Mouse (Mus musculus): ENCODE results near the gene Hps1. TPM values are rescaled to one million over a fixed set of nuclear protein-coding genes. Genes with fewer than 3 reads are reported as not detected.

Gene Hps1
- 14.9 and 15.6 TPM in 2 replicates for polyA plus RNA-seq (2015; fragmentation: Nextera tagmentation; extraction: Ambion mirVana)

- Histone ChIP-seq H3K27ac (ENCODE audit: low read depth, low read length) (peak within 1 kb of the TSS; percentile 82), H3K36me3 (ENCODE audit: control insufficient read depth, insufficient read depth) (no peaks in the 10 kb centered on the region), H3K27me3 (replicated peaks; ENCODE audit: control insufficient read depth, insufficient read depth, low read length) (no peaks in the 10 kb centered on the region), H3K4me3 (ENCODE audit: low read depth, low read length) (peak within 1 kb of the TSS; percentile 53), H3K4me1 (replicated peaks; ENCODE audit: control insufficient read depth, insufficient read depth, low read length) (no peaks in the 10 kb centered on the region; the same call in 1 of the 2 replicates), H3K9ac (ENCODE audit: low read depth, low read length) (peak within 1 kb of the TSS; percentile 71), H3K9me3 (ENCODE audit: control insufficient read depth) (no peaks in the 10 kb centered on the region), H3K4me2 (replicated peaks; ENCODE audit: low read depth) (peak within 1 kb of the TSS; percentile 86)
- peak; percentile 2; the same call in 1 of the 2 replicates for TF ChIP-seq CTCF (IDR thresholded peaks at IDR 0.05; ENCODE audit: low read depth)
- peak; percentile 90 for ATAC-seq
- 1% methylated on average over 40 of the region's 43 CpGs for WGBS
These were observed at the start of gene Hps1 for GRCm38 (mm10) chr19:42779531-42780155. Hps1 (minus strand) TSS chr19:42779978.

DNA sequence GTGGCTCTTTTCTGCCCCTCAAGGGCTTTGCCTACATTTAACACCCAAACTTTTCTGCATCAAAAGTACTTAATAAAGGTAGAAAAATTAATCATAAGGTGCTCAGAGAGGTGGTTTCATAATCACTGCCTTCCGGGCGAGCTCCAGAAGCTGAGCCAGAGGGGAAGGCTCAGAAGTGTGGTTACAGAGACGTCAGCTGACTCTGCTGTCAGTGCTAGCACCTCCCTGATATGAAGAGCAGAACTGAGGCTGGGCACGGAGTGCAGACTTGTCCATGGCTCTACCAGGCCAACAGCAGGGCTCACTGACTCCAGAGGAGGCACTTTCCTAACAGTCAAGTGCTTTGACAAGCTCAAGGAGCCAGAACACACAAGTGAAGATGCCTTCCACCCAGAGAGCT is 49.4 kb upstream of the Hps1 start:
- Histone ChIP-seq H3K4me1 (replicated peaks; ENCODE audit: control insufficient read depth, insufficient read depth, low read length) (no peaks in the 10 kb centered on the region), H3K9me3 (ENCODE audit: control insufficient read depth) (no peaks in the 10 kb centered on the region), H3K27ac (ENCODE audit: low read depth, low read length) (no peak overlapping the region), H3K9ac (ENCODE audit: low read depth, low read length) (no peak overlapping the region), H3K4me3 (ENCODE audit: low read depth, low read length) (no peak overlapping the region), H3K27me3 (replicated peaks; ENCODE audit: control insufficient read depth, insufficient read depth, low read length) (no peaks in the 10 kb centered on the region), H3K36me3 (ENCODE audit: control insufficient read depth, insufficient read depth) (no peaks in the 10 kb centered on the region), H3K4me2 (replicated peaks; ENCODE audit: low read depth) (no peak overlapping the region)
- no peak for ATAC-seq
- 62% methylated on average over 4 of the region's 4 CpGs for WGBS
- TF ChIP-seq CTCF (IDR thresholded peaks at IDR 0.05; ENCODE audit: low read depth): no peak

GRCm38 (mm10) chr19:42827843-42828242 is 48.1 kb upstream of the Hps1 start:
- no peaks in the 10 kb centered on the region for H3K36me3 ChIP-seq (ENCODE audit: control insufficient read depth, insufficient read depth)
- H3K27me3 ChIP-seq (replicated peaks; ENCODE audit: control insufficient read depth, insufficient read depth, low read length): no peaks in the 10 kb centered on the region
- ATAC-seq: no peak
- TF ChIP-seq CTCF (IDR thresholded peaks at IDR 0.05; ENCODE audit: low read depth): no peak
- H3K4me2 ChIP-seq (replicated peaks; ENCODE audit: low read depth): no peak overlapping the region
- no peak overlapping the region for H3K27ac ChIP-seq (ENCODE audit: low read depth, low read length)
- H3K4me3 ChIP-seq (ENCODE audit: low read depth, low read length): no peak overlapping the region
- WGBS: 77% methylated on average over 3 of the region's 3 CpGs
- H3K4me1 ChIP-seq (replicated peaks; ENCODE audit: control insufficient read depth, insufficient read depth, low read length): no peaks in the 10 kb centered on the region
- H3K9me3 ChIP-seq (ENCODE audit: control insufficient read depth): no peaks in the 10 kb centered on the region
- no peak overlapping the region for H3K9ac ChIP-seq (ENCODE audit: low read depth, low read length)

GRCm38 (mm10) chr19:42820109-42820508 is 40.3 kb upstream of the Hps1 start:
- Histone ChIP-seq H3K9me3 (ENCODE audit: control insufficient read depth) (no peaks in the 10 kb centered on the region), H3K9ac (ENCODE audit: low read depth, low read length) (no peak overlapping the region), H3K4me1 (replicated peaks; ENCODE audit: control insufficient read depth, insufficient read depth, low read length) (no peaks in the 10 kb centered on the region), H3K27ac (ENCODE audit: low read depth, low read length) (no peak overlapping the region), H3K4me2 (replicated peaks; ENCODE audit: low read depth) (no peak overlapping the region), H3K27me3 (replicated peaks; ENCODE audit: control insufficient read depth, insufficient read depth, low read length) (no peaks in the 10 kb centered on the region), H3K4me3 (ENCODE audit: low read depth, low read length) (no peak overlapping the region), H3K36me3 (ENCODE audit: control insufficient read depth, insufficient read depth) (no peaks in the 10 kb centered on the region)
- no peak for TF ChIP-seq CTCF (IDR thresholded peaks at IDR 0.05; ENCODE audit: low read depth)
- 86% methylated on average over 5 of the region's 5 CpGs for WGBS
- ATAC-seq: no peak

- Histone ChIP-seq H3K36me3 (ENCODE audit: control insufficient read depth, insufficient read depth) (no peaks in the 10 kb centered on the region), H3K4me3 (ENCODE audit: low read depth, low read length) (no peak overlapping the region), H3K4me1 (replicated peaks; ENCODE audit: control insufficient read depth, insufficient read depth, low read length) (no peaks in the 10 kb centered on the region), H3K27ac (ENCODE audit: low read depth, low read length) (no peak overlapping the region), H3K4me2 (replicated peaks; ENCODE audit: low read depth) (no peak overlapping the region), H3K27me3 (replicated peaks; ENCODE audit: control insufficient read depth, insufficient read depth, low read length) (no peaks in the 10 kb centered on the region), H3K9me3 (ENCODE audit: control insufficient read depth) (no peaks in the 10 kb centered on the region), H3K9ac (ENCODE audit: low read depth, low read length) (no peak overlapping the region)
- ATAC-seq: no peak
- no peak for TF ChIP-seq CTCF (IDR thresholded peaks at IDR 0.05; ENCODE audit: low read depth)
- 73% methylated on average over 2 of the region's 2 CpGs for WGBS
These were observed 38.0 kb upstream of the Hps1 start for GRCm38 (mm10) chr19:42817761-42818160.

DNA sequence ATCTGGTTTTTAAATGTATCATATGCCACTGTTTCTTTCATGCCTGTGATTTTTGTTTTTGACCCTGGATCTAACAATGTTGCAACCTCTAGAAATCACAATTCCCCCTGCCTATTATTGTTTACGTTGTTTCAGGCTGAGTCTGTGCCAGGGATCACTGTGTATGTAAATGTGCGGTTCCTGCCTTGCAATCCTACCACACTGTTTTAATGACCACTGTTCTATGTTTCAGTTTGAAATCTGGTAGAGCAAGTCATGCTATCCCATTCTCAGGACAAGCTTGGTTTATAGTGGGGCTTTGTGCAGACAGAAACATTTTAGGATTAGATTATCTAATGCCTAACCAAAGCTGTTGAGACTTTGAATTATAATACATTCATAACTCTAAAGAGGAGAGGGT is 36.5 kb upstream of the Hps1 start:
- no peaks in the 10 kb centered on the region for H3K27me3 ChIP-seq (replicated peaks; ENCODE audit: control insufficient read depth, insufficient read depth, low read length)
- no peak overlapping the region for H3K4me3 ChIP-seq (ENCODE audit: low read depth, low read length)
- H3K4me2 ChIP-seq (replicated peaks; ENCODE audit: low read depth): no peak overlapping the region
- TF ChIP-seq CTCF (IDR thresholded peaks at IDR 0.05; ENCODE audit: low read depth): no peak
- no peaks in the 10 kb centered on the region for H3K4me1 ChIP-seq (replicated peaks; ENCODE audit: control insufficient read depth, insufficient read depth, low read length)
- H3K9me3 ChIP-seq (ENCODE audit: control insufficient read depth): no peaks in the 10 kb centered on the region
- no peak overlapping the region for H3K27ac ChIP-seq (ENCODE audit: low read depth, low read length)
- WGBS: 70% methylated on average over 2 of the region's 2 CpGs
- H3K9ac ChIP-seq (ENCODE audit: low read depth, low read length): no peak overlapping the region
- ATAC-seq: no peak
- no peaks in the 10 kb centered on the region for H3K36me3 ChIP-seq (ENCODE audit: control insufficient read depth, insufficient read depth)

Data from intestine, postnatal 0 days (tissue).